Mouse (Mus musculus) gastrocnemius, adult 2 months (tissue): ENCODE measurements at regions not wholly inside any gene's neighbourhood (a gene's known extent, or its start where the extent isn't known, plus 50 kb on each side); places are given as distances from the start of the nearest gene placed in this dataset.
A peak's percentile ranks its signal among the peaks of the same experiment; 100 is the strongest.

Source experiments
- DNase-seq: peaks from one replicate; pipeline ENCODE4 v3.0.0; 2022
- H3K27ac ChIP-seq: fragments of 200-600 bp; 2 replicates; pipeline ENCODE4 v1.8.1; 2022; ENCODE audit warnings: mild to moderate bottlenecking
- H3K4me3 ChIP-seq: fragments of 200-600 bp; 2 replicates; pipeline ENCODE4 v1.8.1; 2022; ENCODE audit warnings: mild to moderate bottlenecking, moderate library complexity
- CTCF ChIP-seq: fragments of 200-600 bp; IDR thresholded peaks from 2 replicates; pipeline ENCODE4 v1.8.1; 2022; ENCODE audit warnings: antibody characterized with exemption, mild to moderate bottlenecking, moderate library complexity
- intact Hi-C: fragments of 180-260 bp; cut with DNase I; formaldehyde crosslinking; loops from one replicate; pipeline ENCODE4 v1.15.1; 2025

- intact Hi-C loops: no loop called here
- H3K27ac ChIP-seq: no peak overlapping the region
- TF ChIP-seq CTCF: no peak
- no peak for DNase-seq
- H3K4me3 ChIP-seq: no peak overlapping the region
Observed at GRCm38 (mm10) chr6:141000552-141000951, 248.5 kb upstream of the Pde3a start.

GRCm38 (mm10) chr6:141001306-141001705 is 247.8 kb upstream of the Pde3a start:
- intact Hi-C loops: no loop called here
- DNase-seq: no peak
- no peak for TF ChIP-seq CTCF
- Histone ChIP-seq H3K27ac (no peak overlapping the region), H3K4me3 (no peak overlapping the region)

- intact Hi-C loops: no loop called here
- no peak for TF ChIP-seq CTCF
Observed at GRCm38 (mm10) chr6:141015055-141015681, 233.9 kb upstream of the Pde3a start.

GRCm38 (mm10) chr6:141023501-141023900 is 225.6 kb upstream of the Pde3a start:
- intact Hi-C loops: no loop called here
- Histone ChIP-seq H3K27ac (no peak overlapping the region), H3K4me3 (no peak overlapping the region)
- DNase-seq: no peak
- TF ChIP-seq CTCF: no peak

More at GRCm38 (mm10) chr6:141015055-141015681, 233.9 kb upstream of the Pde3a start:
- no peak for DNase-seq
- Histone ChIP-seq H3K27ac (no peak overlapping the region), H3K4me3 (no peak overlapping the region)

- H3K4me3 ChIP-seq: no peak overlapping the region
- intact Hi-C loops: no loop called here
- H3K27ac ChIP-seq: no peak overlapping the region
- DNase-seq: no peak
- TF ChIP-seq CTCF: no peak
Observed at GRCm38 (mm10) chr6:141027353-141027752, 221.7 kb upstream of the Pde3a start.

- Histone ChIP-seq H3K4me3 (no peak overlapping the region), H3K27ac (no peak overlapping the region)
- no peak for DNase-seq
- intact Hi-C loops: no loop called here
- TF ChIP-seq CTCF: no peak
Observed at GRCm38 (mm10) chr6:141027787-141028186, 221.3 kb upstream of the Pde3a start.

- no peak overlapping the region for H3K4me3 ChIP-seq
- H3K27ac ChIP-seq: no peak overlapping the region
- intact Hi-C loops: no loop called here
- no peak for DNase-seq
- no peak for TF ChIP-seq CTCF
Observed at GRCm38 (mm10) chr6:141034824-141035223, 214.2 kb upstream of the Pde3a start.

- TF ChIP-seq CTCF: no peak
- H3K4me3 ChIP-seq: peak overlapping the region; percentile 55
- DNase-seq: peak; percentile 25
- H3K27ac ChIP-seq: peak overlapping the region; percentile 75
- intact Hi-C loops: no loop called here
Observed at GRCm38 (mm10) chr6:141041358-141041757, 207.7 kb upstream of the Pde3a start.

GRCm38 (mm10) chr6:141041781-141042625 is 207.1 kb upstream of the Pde3a start:
- peak; percentile 41 for DNase-seq
- peak overlapping the region; percentile 75 for H3K27ac ChIP-seq
- intact Hi-C loops: no loop called here
- TF ChIP-seq CTCF: no peak
- H3K4me3 ChIP-seq: peak overlapping the region; percentile 55

- H3K27ac ChIP-seq: no peak overlapping the region
- H3K4me3 ChIP-seq: no peak overlapping the region
- intact Hi-C loops: no loop called here
- TF ChIP-seq CTCF: no peak
- no peak for DNase-seq
Observed at GRCm38 (mm10) chr6:141048271-141048670, 200.8 kb upstream of the Pde3a start.

GRCm38 (mm10) chr6:141050038-141050684 is 198.9 kb upstream of the Pde3a start:
- no peak for DNase-seq
- no peak for TF ChIP-seq CTCF
- intact Hi-C loops: no loop called here
- Histone ChIP-seq H3K4me3 (no peak overlapping the region), H3K27ac (no peak overlapping the region)

- Histone ChIP-seq H3K4me3 (no peak overlapping the region), H3K27ac (no peak overlapping the region)
- TF ChIP-seq CTCF: no peak
- no peak for DNase-seq
- intact Hi-C loops: no loop called here
Observed at GRCm38 (mm10) chr6:141054026-141054425, 195.0 kb upstream of the Pde3a start.

GRCm38 (mm10) chr6:141059250-141059916 is 189.7 kb upstream of the Pde3a start:
- DNase-seq: no peak
- H3K4me3 ChIP-seq: no peak overlapping the region
- H3K27ac ChIP-seq: no peak overlapping the region
- intact Hi-C loops: no loop called here
- TF ChIP-seq CTCF: no peak
